Mouse (Mus musculus): ENCODE measurements around the gene Actg2. TPM values are rescaled to one million over a fixed set of nuclear protein-coding genes. Genes with fewer than 3 reads are reported as not detected.

The Actg2 gene
- polyA plus RNA-seq, 1 experiment from 2014 or later, result 4.4 TPM

DNA sequence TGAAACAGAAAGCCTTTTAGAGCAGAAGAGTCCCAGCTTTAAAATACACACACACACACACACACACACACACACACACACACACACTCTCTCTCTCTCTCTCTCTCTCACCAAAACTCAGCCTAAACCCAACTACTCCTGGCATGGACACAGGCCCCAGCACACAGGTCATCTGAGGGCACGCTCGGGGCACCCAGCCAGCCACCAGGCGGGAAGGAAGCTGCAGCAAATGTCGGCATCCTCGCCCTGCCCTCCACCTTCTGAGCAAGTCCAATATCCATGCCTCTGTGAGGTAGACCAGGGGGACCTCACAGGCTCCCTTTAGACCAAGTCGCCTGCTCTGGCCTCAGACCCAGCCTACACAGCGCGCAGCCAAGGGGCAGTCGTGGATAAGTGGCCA, 62.8 kb downstream of the Actg2 start:
- Histone ChIP-seq H3K4me1 (no peaks in the 10 kb centered on the region), H3K9me3 (no peaks in the 10 kb centered on the region), H3K9ac (no peak overlapping the region), H3K27me3 (no peaks in the 10 kb centered on the region), H3K27ac (no peak overlapping the region), H3K4me3 (no peak overlapping the region), H3K4me2 (replicated peaks) (no peak overlapping the region), H3K36me3 (0 out of 2 replicates have a peak, but pooled peaks cover 6% of the 10 kb centered on the region)
- no peak for ATAC-seq (ENCODE audit: insufficient number of reproducible peaks, insufficient read depth, low FRiP score, low TSS enrichment)
- WGBS, result 79% methylated on average over 9 of the region's 9 CpGs

DNA sequence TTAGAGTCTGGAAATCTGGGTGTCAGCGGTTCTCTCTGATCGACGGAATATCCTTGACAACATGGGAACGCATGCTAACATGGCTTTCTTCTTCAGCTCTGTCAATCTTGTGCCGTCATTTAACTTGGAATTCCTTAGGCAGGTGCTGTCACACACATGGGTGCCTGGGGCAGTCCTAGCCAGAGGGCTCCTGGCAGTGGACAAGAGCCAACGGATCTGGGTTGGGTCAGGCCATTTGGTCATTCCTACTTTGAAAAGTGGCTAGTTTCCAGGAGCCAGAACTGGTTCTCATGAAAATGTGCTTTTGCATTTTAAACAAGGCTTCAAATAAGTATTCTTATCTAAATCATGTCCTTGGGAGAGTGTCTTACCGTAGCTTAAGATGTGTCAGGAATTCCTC, 64.3 kb downstream of the Actg2 start:
- H3K9ac ChIP-seq, result no peak overlapping the region
- no peaks in the 10 kb centered on the region for H3K9me3 ChIP-seq
- no peak overlapping the region for H3K4me3 ChIP-seq
- H3K27me3 ChIP-seq, result no peaks in the 10 kb centered on the region
- H3K4me2 ChIP-seq (replicated peaks), result no peak overlapping the region
- H3K36me3 ChIP-seq, result 0 out of 2 replicates have a peak, but pooled peaks cover 1% of the 10 kb centered on the region
- H3K4me1 ChIP-seq, result no peaks in the 10 kb centered on the region
- 84% methylated on average over 7 of the region's 7 CpGs for WGBS
- no peak for ATAC-seq (ENCODE audit: insufficient number of reproducible peaks, insufficient read depth, low FRiP score, low TSS enrichment)
- no peak overlapping the region for H3K27ac ChIP-seq

DNA sequence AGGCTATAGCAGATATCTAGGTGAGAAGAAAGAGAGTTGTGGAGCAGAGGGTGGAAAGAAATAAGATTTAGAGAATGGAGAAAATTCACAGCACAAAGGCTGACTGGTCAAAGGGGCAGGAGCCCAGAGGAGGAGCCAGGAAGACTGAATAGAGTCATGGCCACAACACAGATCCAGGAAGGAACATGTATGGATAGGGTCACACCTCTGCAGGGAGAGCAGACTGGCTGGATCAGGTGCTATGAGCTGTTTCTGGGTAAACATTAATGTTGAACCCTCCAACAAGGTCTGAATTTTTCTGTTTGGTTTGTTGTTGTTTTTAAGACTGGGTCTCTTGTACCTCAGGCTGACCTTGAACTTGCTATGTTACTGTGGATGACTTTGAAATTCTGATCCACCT, 72.1 kb downstream of the Actg2 start:
- Histone ChIP-seq H3K27me3 (no peaks in the 10 kb centered on the region), H3K9me3 (no peaks in the 10 kb centered on the region), H3K27ac (no peak overlapping the region), H3K36me3 (no peaks in the 10 kb centered on the region), H3K4me2 (replicated peaks) (no peak overlapping the region), H3K4me1 (no peaks in the 10 kb centered on the region), H3K4me3 (no peak overlapping the region), H3K9ac (no peak overlapping the region)
- no peak for ATAC-seq (ENCODE audit: insufficient number of reproducible peaks, insufficient read depth, low FRiP score, low TSS enrichment)

Other genes with a start within 250 kb of the Actg2 start
- 36.4 and 39.7 TPM in 2 replicates for gene Mthfd2, start 210.4 kb downstream of the Actg2 start, polyA plus RNA-seq (2016; fragmentation: Nextera tagmentation; extraction: Ambion mirVana)
- gene Mob1a, start 210.2 kb downstream of the Actg2 start, polyA plus RNA-seq (2016; fragmentation: Nextera tagmentation; extraction: Ambion mirVana), result 62.8 and 71.0 TPM in 2 replicates
- gene Bola3, start 187.1 kb downstream of the Actg2 start, polyA plus RNA-seq (2016; fragmentation: Nextera tagmentation; extraction: Ambion mirVana), result 117 and 126 TPM in 2 replicates
- 40.0 and 41.1 TPM in 2 replicates for gene Tet3, start 77.2 kb downstream of the Actg2 start, polyA plus RNA-seq (2016; fragmentation: Nextera tagmentation; extraction: Ambion mirVana)
- 75.5 and 79.1 TPM in 2 replicates for gene Dguok, start 29.3 kb downstream of the Actg2 start, polyA plus RNA-seq (2016; fragmentation: Nextera tagmentation; extraction: Ambion mirVana)
- 22.0 and 22.7 TPM in 2 replicates for gene Stambp, start 36.5 kb upstream of the Actg2 start, polyA plus RNA-seq (2016; fragmentation: Nextera tagmentation; extraction: Ambion mirVana)
- gene Clec4f, start 119.9 kb upstream of the Actg2 start, polyA plus RNA-seq (2016; fragmentation: Nextera tagmentation; extraction: Ambion mirVana), result not detected in 2 replicates
- gene Cd207, start 141.6 kb upstream of the Actg2 start, polyA plus RNA-seq (2016; fragmentation: Nextera tagmentation; extraction: Ambion mirVana), result not detected in 2 replicates
- gene Vax2, start 175.0 kb upstream of the Actg2 start, polyA plus RNA-seq (2016; fragmentation: Nextera tagmentation; extraction: Ambion mirVana), result 7.4 and 8.9 TPM in 2 replicates
- gene Atp6v1b1, start 206.7 kb upstream of the Actg2 start, polyA plus RNA-seq (2016; fragmentation: Nextera tagmentation; extraction: Ambion mirVana), result 0.31 and 0.33 TPM in 2 replicates
- 0.27 and 0.32 TPM in 2 replicates for gene Ankrd53, start 226.4 kb upstream of the Actg2 start, polyA plus RNA-seq (2016; fragmentation: Nextera tagmentation; extraction: Ambion mirVana)
- 81.3 and 83.6 TPM in 2 replicates for gene Tex261, start 239.5 kb upstream of the Actg2 start, polyA plus RNA-seq (2016; fragmentation: Nextera tagmentation; extraction: Ambion mirVana)

All from embryonic facial prominence, embryonic 12.5 days (tissue).